Mouse (Mus musculus) activated CD4-positive, CD25-positive, alpha-beta regulatory T cell, adult 9 weeks (primary cell): ENCODE data around the gene 1700003E16Rik. TPM values are rescaled to one million over a fixed set of nuclear protein-coding genes. Genes with fewer than 3 reads are reported as not detected.

Experiments used
- polyA plus RNA-seq: library from polyadenylated mRNA; unstranded; fragments of 100-300 nt; shearing (Covaris generic); gene quantifications from one replicate; pipeline ENCODE4 v1.2.1, GENCODE M21; 2017

1700003E16Rik gene
- not detected for polyA plus RNA-seq

DNA sequence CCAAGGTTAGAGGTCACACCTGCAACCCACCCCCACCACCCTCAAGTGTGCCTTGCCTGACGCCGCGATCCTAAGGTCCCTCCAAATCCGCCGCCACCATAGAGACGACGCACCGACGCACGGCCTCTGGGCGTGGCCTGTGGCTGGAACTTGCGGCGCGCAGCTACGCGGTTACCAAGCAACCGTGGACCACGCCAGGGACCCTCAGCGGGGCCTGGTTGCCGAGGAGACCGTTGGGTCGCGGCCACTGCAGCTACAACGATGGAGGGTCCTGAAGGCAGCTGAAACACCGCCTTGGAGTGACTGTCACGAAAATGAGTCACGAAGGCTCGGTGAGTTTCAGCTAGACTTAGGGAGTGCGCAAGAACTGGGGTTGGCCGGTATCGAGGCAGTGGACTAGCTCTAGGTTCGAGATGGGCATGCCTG lies at the start of gene 1700003E16Rik, which contains the start of gene Wdr54:
Gene 1700003E16Rik, plus strand, starts transcription at position 146 of the 426 bp plus-strand sequence.
Gene Wdr54, minus strand, starts transcription at position 139 of the 426 bp plus-strand sequence.

DNA sequence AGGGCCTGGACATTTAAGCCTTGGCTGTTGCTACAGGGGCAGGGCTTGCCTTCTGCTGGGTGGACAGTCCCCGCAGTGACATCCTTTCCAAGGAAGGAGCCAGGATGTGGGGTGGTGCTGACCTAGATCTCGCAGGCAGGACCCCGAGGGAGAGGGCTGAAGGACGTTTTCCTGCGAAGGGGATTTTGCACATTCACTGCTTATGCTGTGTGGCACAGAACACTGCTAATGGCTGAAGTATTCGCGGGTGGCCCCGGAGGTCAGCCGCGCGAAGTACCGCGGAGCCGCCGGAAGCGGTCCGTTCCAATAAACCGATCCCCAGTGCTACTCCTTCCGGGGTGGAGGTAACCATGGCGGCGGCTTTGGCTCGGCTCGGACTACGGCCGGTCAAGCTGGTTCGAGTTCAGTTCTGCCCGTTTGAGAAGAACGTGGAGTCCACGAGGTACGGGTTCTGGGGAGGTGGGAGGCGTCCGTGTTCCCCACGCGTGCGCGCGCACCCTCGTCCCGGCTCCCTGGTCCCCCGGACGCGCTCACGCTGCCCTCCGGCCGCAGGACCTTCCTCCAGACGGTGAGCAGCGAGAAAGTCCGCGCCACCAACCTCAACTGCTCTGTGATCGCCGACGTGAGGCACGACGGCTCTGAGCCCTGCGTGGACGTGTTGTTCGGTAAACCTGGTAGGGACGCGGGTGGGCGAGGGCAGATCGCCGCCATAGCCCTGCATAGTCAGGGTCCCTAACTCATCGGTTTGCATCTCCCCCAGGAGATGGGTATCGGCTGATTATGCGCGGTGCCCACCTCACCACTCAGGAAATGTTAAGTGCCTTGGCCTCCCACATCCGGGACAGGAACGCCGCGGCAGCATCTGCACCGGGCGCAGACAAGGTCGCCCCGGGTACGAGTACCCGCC lies 47.2 kb upstream of the 1700003E16Rik start, which contains the start of gene Mrpl53:
Gene Mrpl53, plus strand, starts transcription at position 279 of the 907 bp plus-strand sequence.

DNA sequence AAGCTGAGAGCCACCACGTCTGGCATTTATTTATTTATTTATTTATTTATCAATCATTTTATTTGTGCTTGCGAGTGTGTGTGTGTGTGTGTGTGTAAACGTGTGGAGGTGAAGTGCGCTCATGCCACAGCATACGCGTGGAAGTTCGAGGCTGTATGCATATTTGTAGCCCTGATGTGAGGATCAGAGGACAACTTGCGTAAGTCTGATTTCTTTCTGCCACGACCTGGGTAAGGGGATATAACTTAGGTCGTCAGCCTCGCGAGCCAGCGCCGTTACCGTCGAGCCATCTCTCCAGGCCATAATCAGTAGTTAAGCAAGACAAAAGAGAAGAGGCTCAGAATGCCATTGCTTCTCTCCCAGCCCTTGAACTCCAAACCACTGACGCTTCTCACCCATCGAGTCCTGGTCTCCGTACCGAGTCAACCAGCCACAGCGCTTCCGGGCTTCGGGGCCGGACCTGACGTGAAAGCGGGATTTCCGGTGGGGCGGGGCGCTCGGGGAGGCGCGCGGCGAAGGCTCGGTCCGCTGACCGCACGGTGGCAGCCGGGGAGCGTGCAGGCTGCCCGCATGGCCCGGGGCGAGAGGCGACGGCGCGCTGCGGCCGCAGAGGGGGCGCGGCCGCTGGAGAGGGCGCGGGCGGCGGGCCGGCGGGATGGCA lies 41.1 kb upstream of the 1700003E16Rik start, which contains the start of gene Mogs:
Gene Mogs, plus strand, starts transcription at position 486 of the 661 bp plus-strand sequence.

DNA sequence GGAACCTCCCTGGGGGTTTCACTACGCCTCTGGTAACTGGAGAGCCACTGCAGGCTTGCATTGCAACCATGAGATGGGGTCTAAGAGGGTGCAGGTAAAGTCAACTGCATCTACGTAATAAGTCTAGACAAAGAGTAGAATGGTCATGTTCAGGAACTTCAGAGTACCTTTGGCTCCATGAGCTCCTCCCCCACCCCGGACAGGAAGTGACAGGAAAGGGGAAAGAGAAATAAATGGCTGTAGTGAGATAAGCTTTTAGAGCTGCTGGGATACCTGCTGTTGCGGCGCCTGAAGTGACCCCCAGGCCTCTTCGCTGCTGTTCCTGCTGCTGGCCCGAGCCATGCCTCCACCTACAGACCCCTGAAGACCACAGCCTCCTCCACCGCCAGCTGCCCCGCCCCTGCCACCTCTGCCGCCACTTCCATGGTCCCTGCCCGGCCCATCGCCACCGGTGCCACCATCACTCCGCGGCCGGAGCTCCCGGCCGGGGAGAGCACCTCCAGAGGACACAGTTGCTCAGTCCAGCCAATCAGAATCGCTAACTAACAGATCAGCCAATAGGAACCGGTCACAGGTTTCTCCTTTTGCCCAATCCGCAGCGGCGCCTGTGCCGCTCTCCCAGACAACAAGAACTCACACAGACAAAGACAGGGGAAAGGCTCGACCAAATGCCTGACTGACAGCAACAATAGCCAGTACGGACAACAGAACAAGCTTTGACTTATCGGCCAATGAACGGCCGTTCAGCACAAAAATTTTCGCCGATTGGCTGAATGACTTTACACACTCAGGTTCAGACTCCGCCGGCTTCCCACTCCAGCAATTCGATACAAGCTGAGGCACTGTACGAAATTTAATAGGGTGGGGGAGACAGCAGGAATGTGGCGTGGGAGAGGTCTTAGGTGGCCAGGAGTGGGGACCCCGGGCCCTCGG lies 35.0 kb upstream of the 1700003E16Rik start, which contains the start of gene Wbp1:
Gene Wbp1, minus strand, starts transcription at position 630 of the 933 bp plus-strand sequence.

DNA sequence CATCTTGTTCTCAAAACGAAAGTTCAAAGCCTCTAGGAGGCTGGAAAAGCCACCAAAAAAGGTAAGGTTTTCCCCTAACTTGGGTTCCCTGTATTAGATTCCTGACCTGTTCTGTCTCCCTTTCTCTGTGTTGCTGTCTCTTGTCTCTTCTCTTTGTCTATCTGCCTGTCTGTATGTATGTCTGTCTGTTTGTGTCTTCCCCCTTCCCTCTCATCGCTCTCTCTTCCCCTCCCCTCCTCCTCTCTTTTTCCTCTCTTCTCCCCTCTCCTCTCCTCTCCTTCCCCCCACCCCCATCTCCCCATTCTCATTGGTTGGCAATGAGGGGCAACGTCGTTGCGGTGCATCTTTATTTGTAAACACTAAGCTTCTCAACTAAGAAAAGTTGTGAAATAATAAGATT lies 30.9 kb upstream of the 1700003E16Rik start, which contains the start of gene Ino80b:
Gene Ino80b, minus strand, starts transcription at position 101 of the 400 bp plus-strand sequence.

DNA sequence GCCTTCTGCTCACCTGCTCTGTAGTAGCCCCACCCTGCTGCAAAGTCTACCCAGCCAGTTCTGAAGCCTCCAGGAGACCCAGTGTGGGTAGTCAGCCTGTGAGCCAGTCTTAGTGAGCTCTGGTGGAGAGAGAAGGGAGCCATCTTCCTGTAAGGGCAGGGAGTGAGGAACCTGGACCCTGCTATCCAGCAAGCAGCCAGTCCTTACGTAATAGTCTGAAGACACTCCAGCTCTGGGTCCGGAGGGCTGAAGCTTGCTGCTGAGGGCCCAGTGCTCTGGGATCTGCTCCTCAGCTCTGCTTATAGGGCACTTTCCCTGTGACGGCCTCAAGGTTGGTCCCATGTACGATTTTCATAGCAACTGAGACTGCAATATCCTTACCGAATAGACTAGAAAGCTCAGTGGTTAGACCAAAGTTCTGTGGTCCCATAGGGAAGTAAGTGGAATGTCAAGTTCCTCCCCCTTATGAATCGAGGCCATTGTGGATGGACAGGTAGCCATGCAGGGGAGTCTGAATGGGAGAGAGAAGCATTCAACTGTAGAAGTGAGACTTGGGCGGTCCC lies 21.2 kb upstream of the 1700003E16Rik start, which contains the start of gene Rtkn:
Gene Rtkn, plus strand, starts transcription at position 513 of the 563 bp plus-strand sequence.

DNA sequence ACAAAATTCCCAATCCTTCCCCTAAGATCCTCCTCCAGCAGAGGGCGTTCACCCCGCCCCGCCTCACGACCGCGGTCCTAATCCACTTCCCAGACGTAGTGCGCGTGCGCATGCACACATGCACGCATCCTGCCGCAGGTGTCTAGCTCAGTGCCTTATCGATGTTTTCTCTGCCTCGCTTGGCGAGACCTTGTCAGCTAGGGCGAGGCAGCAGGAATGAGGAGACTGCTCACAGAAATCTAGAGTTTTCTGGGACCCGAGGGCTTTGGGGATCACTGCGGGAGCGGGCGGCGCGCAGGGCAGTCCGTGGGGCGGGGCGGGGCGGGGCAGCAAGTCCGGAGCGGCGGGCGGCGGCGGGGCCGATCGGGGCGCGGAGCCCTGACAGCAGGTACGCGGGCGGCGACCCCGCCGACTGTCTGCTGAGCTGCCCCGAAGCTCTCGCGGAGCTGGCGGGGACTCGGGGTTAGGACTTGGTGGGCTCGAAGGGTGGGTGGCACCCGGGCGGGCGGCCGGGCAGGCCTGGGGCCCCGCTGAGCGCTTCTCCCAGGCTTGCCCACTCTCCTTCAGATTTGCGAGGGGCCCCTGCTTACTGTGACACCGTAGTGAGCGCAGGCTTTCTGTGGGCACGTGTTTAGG lies 9.5 kb downstream of the 1700003E16Rik start, which contains the start of gene Dctn1:
Gene Dctn1, plus strand, starts transcription at position 314 of the 636 bp plus-strand sequence.

Other genes starting within 250 kb of the 1700003E16Rik start
- gene Sema4f, start 216.6 kb upstream of the 1700003E16Rik start, polyA plus RNA-seq = 3.6 TPM
- gene M1ap, start 209.5 kb upstream of the 1700003E16Rik start, polyA plus RNA-seq = 0.64 TPM
- gene Dok1, start 122.9 kb upstream of the 1700003E16Rik start, polyA plus RNA-seq = 56.5 TPM
- 0.32 TPM for gene Loxl3, start 122.2 kb upstream of the 1700003E16Rik start, polyA plus RNA-seq
- gene Aup1, start 101.9 kb upstream of the 1700003E16Rik start, polyA plus RNA-seq = 472 TPM
- gene Htra2, start 101.1 kb upstream of the 1700003E16Rik start, polyA plus RNA-seq = 67.6 TPM
- gene Dqx1, start 98.6 kb upstream of the 1700003E16Rik start, polyA plus RNA-seq = 4.9 TPM
- not detected for gene Tlx2, start 86.1 kb upstream of the 1700003E16Rik start, polyA plus RNA-seq
- 32.7 TPM for gene Pcgf1, start 78.5 kb upstream of the 1700003E16Rik start, polyA plus RNA-seq
- not detected for gene Lbx2, start 70.0 kb upstream of the 1700003E16Rik start, polyA plus RNA-seq
- gene Ccdc142, start 54.8 kb upstream of the 1700003E16Rik start, polyA plus RNA-seq = 5.2 TPM
- 5.8 TPM for gene Gm42688, start 54.8 kb upstream of the 1700003E16Rik start, polyA plus RNA-seq
- gene Mrpl53, start 47.4 kb upstream of the 1700003E16Rik start, polyA plus RNA-seq = 65.4 TPM
- gene Mogs, start 40.9 kb upstream of the 1700003E16Rik start, polyA plus RNA-seq = 3.9 TPM
- gene Wbp1, start 34.8 kb upstream of the 1700003E16Rik start, polyA plus RNA-seq = 71.7 TPM
- gene Ino80b, start 31.0 kb upstream of the 1700003E16Rik start, polyA plus RNA-seq = 13.0 TPM
- gene Rtkn, start 20.9 kb upstream of the 1700003E16Rik start, polyA plus RNA-seq = 0.92 TPM
- gene Wdr54, start within 50 bp of the 1700003E16Rik start, polyA plus RNA-seq = 1.9 TPM
- 86.5 TPM for gene Dctn1, start 9.5 kb downstream of the 1700003E16Rik start, polyA plus RNA-seq
- 0.87 TPM for gene Slc4a5, start 63.4 kb downstream of the 1700003E16Rik start, polyA plus RNA-seq
- gene Mthfd2, start 169.5 kb downstream of the 1700003E16Rik start, polyA plus RNA-seq = 80.7 TPM
- gene Mob1a, start 169.6 kb downstream of the 1700003E16Rik start, polyA plus RNA-seq = 125 TPM
- 54.9 TPM for gene Bola3, start 192.7 kb downstream of the 1700003E16Rik start, polyA plus RNA-seq